Mouse (Mus musculus): Measurements from ENCODE around the gene Sufu.

The Sufu gene

DNA sequence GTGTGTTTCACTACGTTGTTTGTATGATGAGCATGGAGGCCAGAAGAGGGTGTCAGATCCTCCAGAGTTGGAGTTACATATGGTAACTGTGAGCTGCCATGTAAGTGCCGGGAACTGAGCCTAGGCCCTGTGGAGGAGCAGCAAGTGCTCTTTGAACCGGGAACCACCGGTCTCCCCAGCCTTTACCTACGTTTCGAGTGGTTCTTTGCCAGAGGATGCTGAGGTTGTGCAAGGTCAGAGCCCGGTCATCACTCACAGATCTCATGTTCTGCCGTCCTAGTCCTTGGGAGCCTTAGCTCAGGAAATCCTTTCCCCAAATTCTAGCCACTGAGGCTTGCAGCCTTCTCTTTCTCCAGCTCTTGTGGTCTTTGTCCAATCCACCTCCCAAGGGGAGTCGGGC, 37.5 kb downstream of the Sufu start:
- DNase-seq = no peak

DNA sequence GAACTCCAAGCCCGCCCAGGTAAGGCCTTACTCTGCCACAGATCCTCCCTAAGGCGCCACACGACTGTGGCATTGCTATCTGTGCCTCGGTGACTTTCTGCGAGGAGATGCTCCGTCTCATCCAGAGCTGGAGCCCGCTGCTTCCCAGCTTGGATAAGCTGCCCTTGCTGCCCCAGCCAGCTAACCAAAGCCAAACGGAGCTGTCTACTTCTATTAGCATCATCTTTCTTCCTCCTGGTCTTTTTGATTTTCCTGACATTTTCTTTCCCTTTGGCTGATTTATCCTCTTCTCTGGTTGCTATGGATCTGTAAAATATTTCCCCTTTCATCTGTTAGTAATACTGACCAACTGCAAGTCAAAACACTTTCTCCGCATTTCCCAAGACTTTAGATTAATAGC, 37.9 kb downstream of the Sufu start:
- no peak for DNase-seq

DNA sequence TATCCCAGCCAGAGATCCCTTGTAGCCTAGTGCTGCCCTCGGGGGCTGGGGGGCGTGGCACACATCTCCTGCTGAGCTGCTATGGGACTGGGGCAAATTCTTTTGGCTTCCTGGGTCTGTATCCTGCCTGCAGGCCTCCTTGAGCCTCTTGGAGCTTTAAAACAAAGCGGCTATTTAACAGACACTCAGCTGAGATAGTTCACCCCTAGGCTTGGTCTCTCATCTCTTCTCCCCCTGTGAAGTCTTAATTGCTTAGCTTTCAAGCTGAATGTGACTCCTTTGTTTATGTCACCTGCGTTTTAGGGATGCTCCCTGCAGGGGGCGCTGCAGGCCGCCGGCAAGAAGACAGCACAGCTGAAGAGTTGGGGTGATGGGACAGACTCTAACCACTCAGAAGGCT, 38.8 kb downstream of the Sufu start:
- DNase-seq = peak; percentile 56 to 58

DNA sequence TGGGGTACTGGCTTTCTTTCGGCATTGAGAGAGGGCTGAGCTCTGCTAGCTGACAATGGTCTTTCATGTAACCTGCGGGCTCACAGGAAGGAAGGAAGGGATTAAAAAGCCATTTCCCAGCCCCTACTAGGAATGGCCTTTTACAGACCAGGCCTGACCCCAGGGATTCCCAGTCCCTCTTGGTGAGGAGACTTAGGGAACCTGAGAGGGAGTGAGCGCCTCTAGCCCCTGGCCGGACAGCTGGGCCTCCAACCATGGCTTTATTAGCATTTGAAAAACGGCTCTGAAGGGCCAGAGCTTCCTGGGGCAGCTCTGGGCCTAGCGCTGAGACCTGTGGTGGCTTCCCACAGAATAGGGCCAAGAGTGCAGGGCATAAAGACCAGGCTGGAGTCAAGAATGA, 46.8 kb downstream of the Sufu start:
- DNase-seq = no peak

DNA sequence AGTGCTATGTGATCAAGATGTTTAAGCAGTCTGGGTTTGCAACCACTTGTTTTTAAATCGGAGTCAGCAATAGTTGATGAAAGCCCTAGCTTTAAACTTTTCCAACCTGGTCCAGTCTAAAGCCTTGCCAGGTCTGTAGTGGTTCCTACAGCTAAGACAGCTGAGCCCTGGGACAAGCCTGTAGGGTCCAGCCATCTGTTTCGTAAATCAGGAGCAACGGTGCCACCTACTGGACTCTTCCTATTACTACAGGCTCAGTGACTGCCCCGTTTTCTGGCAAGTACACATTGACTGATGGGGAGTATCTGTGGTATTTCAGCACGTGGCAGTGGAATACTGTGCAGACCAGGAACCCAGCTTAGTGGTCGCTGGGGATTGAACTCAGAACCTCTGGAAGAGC, 47.5 kb downstream of the Sufu start:
- peak; percentile 70 to 71 for DNase-seq

DNA sequence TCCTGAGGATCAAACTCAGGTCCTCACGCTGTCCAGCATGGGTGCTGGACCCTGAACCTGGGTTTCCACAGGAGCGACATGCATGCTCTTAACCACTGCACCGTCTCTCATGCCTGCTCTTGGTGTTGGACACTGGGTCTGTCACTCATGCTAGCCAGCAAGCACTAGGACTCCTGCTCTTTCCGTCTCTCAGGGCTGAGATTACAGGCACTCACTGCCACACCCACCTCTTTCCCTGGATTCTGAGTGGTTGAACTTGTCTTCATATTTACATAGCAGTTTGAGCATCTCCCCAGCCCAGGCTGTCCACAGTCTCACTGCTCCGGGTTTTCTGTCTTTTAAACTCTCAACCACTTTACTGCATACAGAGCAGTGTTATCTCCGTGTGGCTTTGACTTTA, 48.9 kb downstream of the Sufu start:
- DNase-seq = no peak

DNA sequence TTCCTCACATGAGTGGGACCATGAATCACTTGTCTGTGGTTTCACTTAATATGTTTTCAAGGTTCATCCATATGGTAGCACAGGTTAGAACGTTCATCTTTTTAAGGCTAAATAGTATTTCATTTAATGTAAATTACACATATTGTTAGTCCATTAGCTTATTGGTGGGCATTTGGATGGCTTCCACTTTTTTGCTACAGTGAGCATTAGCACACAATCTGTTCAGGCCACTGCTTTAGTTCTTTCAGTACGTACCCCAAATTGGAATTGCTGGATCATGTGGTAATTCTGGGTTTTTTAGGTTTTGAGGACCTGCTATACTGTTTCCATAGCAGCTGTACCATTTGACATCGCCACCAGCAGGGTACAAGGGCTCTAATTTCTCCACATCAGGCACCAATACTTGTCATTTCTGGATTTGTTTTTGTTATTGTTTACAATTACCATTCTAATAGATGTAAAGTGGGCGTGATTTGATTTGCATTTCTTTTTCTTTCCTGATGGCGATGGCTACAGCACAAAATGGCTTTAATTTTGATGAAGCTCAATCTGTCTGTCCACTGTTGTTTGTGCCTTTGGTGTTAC, 49.8 kb downstream of the Sufu start:
- DNase-seq = no peak

DNA sequence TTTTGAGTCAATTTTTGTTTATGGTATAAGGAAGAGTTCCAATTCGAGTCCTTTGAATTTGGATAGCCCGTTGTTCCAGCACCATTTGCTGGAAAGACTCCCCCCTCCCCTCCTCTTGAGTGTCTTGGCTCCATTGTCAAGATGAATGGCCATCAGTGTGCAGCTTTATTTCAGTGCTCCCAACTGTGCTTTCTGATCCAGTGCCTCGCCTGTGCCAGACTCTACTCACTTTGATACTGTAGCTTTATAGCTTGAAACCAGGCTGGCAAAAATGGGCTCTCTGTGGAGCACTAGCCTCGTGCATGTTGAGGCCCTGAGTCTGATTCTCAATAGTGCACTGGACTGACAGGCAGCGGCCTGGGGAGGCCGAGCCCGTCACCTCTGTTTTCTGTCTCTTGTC, 50.4 kb downstream of the Sufu start:
- no peak for DNase-seq

DNA sequence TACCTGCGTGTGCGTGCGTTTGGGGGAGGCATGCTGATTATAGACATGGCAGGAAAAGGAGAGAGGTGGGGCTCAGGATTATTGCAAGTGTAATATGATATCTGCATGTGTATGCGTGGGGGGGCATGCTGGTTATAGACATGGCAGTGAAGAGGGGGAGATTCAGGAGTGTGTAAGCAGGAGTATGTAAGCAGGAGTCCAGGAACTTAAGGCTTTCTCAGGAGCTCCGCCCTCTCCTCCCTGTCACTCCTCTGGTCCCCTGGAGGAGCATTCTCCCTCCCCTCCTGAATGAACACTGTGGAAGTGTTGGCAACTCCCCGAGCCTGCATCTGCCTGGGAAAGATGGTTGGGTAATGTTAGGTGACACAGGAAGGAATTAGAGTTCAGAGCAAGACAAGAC, 51.2 kb downstream of the Sufu start:
- no peak for DNase-seq

DNA sequence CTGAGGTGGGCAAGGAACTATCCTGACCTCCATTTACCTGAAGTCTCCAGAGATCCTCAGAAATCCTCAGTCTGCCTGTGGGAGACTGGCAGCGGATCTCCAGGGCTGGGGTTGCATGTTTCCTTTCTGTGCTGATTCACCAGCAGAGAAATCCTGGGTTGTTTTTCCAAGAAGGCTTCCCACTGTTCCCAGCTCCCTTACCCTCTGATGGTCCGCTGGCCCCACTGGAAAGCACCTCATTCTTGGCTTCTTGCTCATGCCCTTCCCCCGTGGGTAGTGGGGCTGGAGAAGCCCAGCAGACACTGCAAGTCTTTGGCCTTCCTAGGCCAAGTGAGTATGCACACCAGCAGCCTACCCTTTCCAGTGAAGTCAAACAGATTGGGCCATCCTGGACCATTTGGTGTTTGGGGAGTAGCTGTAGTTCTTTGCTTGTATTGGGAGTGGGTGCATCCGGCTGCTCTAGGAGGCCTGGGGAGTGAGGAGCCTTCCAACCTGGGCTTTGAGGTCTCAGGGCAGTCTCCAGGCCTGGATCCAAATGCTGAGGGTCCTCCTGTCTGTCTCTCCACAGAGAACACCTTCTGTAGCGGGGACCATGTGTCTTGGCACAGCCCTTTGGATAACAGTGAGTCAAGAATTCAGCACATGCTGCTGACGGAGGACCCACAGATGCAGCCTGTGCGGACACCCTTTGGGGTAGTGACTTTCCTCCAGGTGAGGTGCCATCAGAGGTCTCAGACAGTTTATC, 52.7 kb downstream of the Sufu start:
- no peak for DNase-seq

DNA sequence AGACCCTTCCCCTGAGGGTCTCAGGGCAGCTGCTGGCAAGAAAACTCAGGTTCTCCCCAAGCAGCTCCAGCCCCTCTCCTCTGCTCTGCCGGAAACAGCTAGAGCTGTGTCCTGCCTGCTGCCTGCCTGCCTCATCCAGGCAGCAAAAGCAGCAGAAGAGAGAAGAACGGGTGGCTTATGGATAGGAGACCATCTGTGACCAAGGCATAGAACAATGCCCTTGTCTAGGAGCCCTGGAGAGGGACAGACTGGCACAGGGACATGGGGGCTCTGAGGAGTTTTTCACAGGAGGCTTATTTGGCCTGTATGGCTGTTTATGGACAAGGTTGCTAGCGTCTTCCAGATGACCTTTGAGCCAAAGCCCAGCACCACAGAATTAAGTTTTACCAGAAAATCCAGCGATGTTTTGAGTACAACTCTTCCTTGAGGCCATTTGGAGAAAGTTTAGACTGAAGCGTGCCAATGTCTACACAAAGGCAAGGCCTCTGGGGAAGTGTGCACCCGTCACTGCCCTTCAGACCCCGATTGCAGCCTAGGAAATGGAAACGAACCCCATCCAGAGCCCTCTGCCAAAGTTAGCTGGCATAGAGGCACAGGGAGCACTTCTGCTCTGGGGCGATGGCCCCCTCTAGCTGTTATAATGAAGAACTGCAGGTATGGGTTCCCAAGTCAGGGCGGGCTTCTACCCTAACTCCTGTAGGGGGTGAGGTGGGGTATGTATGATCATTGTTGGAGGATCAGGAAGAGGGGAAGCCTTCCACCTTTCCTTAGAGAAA, 55.5 kb downstream of the Sufu start:
- DNase-seq = peak; percentile 74

DNA sequence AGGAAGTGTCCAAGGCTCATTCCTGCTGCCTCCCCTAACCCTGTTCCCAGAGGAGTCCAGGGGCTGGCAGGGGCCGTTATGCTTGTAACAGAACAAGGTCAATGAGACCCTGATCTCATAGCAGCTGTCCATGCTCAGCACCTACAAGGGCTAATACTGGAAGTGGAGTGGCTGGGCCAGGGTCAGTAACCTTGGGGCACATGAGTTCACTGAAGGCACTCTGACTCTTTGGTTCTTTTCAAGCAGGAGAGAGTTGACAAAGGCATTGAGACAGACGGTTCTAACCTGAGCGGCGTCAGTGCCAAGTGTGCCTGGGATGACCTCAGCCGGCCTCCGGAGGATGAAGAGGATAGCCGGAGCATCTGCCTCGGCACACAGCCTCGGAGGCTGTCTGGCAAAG, 56.2 kb downstream of the Sufu start:
- no peak for DNase-seq

DNA sequence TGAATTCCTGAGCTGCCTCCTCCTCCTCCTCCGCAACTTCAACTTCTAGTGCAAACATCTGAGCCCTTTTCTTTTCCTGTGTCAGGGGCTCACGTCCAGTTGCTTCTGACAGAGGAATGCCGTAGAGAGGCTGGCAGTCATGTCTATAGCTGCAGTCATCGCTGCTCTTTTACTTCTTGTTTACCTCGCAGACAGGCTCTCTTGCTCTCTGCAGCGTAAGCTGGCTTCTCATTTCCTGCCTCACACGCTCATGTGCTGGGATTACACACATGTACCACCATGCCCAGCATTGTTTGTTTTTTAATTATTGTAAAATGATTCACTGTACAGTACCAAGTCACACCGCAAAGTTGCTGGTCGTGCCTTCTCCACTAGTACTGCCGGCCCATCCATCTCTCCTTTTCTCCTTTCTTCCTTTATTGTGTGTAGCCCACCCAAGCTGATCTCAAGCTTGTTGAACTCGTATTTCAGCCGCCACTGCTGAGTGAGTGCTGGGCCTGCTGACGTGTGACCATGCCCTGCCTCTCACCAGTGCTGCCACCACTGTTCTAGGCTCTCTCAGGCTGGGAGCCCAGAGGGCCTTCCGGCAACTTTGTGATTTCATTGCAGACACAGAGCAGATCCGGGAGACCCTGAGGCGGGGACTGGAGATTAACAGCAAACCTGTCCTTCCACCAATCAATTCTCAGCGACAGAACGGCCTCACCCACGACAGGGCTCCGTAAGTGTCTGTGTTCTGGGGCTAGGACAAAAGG, 57.6 kb downstream of the Sufu start:
- DNase-seq = peak; percentile 27 to 32

DNA sequence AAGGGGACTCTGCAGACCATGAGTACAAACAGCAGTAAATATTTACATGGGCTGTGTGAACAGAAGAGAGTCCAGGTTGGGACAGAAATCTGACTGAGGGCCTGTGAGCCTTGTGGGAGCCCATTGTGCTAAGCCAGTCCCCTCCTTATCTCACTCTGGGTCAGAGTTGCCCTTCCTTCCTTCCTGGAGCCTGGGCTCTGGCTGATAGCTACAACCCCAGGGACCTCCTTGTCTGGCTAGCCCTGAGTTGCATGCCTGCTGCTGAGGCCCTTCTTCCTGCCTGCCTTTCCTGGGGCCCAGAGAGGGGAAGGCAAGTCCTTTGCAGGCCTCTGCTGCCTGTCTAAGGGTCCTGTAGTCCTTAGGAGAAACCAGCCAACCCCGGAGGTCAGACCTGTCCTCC, 58.3 kb downstream of the Sufu start:
- no peak for DNase-seq

DNA sequence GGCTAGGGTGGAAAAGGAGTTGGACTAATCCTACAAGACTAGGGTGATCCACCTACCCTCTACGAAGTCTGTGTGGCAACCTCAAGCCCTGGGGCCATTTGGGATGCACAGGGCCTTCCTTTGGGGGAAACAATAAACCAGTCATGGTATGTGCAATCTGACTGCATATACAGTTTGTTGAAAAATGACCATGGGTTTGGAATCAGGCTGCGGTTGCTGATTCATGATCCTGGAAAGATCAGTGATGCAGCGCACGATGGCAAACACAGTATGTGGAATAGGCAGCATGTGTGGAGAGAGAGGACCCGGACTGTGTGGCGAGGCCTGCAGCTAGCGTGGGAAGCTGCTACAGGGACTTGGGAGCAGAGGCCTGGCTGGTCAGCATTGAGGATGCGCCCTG, 58.9 kb downstream of the Sufu start:
- DNase-seq = no peak

DNA sequence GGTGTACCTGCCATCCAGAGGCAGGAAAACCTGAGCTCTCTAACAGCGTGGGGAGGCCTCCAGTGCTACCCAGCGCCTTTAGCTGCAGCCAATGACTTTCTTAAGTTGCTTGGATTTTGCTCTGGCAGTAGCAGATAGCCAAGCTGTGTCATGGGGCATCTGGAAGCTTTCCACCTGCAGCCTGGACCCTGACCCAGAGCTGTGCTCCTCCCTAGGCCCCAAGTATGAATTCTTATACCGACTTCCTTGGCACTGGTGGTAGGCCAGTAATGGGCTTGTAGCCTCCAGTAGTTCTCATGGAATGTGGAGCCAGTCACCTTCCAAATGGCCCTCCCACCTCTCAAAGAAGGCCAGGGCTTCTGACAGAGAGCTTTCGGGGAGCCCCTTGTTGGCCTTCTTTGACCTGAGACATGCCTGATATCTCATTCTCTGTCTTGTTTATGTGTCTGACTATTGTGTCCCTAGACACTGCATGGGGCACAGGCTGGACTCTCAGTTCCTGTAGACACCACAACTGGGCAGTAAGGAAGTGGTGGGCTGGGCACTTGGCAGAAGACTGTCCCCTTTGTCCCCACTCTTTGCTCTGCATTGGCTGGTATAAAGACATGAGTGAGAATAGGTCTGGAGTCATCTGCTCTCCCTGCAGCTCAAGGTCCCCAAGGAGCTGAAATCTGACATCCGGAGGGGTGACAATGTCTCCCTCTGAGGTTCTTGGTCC, 59.5 kb downstream of the Sufu start:
- DNase-seq = no peak

DNA sequence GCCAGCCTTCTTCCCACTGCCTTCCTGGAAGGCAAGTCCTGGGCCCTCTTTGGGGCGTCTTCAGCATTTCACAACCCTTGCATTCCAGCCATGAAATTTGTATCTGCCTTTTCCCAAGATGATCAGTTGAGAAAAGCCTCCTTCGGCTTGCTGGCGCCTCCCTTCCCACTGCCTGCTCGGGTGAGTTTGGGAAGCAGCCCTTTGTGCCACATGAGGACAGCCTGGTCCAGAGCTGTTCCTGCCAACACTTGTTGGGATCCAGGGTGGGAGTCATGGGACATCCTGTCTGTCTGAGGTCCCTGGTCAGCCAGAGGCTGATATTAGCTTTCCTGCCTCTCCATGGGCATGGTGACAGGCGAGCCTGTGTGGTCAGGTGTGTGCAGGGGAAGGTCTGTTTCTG, 61.1 kb downstream of the Sufu start:
- DNase-seq = no peak

DNA sequence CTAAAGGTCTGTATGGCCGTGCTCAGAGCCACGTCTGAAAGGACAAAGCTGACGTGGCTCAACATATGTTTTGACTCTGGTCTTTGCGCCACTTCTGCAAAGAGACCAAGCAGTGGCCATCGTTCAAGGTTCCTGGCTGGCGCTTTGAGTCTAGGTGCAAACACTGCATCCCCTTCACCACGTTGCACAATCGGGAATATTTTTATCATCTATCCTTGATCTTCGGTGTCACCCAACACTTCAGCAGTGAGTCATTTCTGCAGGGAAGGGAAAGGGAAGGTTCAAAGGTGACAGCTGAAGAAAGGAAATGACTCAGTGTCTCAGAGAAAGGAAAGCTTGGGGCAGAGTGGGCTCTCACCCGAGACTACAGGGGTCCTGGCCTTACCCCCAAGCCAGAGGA, 62.6 kb downstream of the Sufu start:
- DNase-seq = no peak

DNA sequence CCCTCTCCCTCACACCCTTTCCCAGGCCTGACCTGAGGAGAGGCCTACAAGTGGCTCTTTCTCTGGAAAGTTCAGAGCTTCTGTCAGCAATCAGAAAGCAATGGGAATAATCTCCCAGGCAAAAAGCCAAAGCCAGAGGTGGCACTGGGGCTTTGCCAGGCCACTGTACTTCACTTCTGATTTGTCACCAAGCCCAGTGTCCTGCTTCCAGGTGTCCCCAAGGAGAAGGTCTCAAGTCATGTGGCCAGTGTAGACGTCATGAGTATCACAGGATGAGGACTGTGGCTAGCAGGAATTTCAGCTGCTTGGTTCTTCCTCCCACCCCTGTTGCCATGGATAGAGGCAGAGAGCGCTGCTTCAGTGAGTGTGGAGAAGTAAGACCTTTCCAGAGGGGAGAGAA, 63.2 kb downstream of the Sufu start:
- DNase-seq = no peak

DNA sequence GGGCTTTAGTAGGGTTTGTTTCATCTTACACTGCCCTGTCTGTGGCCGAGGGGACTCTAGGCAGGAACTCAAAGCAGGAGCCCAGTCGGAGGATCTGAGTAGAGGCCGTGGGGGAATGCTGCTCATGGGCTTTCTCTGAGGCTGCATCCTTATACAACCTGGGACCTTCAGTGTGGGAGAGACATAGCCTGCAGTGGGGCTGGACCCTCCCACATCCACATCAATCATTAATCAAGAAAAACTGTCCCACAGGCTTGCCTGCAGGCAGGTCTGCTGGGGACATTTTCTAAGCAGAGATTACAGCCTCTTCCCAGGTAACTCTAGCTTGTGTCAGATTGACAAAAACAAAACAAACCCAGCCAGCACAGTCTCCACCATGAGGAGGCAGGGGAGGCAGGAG, 65.9 kb downstream of the Sufu start:
- DNase-seq = no peak

DNA sequence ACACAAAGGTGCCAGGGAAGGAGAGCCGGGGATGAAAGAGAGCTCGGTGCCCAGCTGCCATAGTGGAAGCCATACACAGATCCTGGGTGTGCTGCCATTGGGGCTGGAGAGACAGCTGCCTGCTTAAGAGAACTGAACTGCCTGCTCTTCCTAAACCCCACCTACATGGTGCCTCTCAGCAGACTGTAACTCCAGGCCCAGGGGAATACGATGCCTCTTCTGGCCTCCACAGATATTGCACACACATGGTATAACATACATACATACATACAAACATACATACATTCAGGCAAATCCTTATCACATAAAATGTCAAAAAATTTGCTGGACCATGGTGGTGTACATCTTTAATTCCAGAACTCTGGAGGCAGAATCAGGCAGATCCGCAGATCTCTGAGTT, 66.8 kb downstream of the Sufu start:
- peak; percentile 46 to 52 for DNase-seq

DNA sequence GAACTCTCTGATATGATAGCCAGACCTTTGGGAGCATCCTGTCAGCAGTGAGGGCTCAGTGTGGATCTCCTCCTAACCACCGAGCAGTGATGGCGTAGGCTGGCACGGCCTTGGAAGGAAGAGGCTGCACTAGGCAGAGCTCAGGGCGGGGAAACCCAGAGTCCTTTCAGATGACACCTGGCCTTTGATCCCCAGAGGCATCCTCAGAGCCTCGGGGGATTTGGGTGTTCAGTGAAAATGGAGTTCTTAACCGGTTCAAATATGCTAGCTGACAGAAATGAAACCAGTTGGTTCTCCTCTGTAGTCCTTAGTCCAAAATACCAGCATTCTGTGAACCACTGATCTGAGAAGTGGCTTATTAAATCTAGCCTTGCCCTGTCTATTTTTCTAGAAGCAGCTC, 69.5 kb downstream of the Sufu start:
- peak; percentile 89 to 92 for DNase-seq

DNA sequence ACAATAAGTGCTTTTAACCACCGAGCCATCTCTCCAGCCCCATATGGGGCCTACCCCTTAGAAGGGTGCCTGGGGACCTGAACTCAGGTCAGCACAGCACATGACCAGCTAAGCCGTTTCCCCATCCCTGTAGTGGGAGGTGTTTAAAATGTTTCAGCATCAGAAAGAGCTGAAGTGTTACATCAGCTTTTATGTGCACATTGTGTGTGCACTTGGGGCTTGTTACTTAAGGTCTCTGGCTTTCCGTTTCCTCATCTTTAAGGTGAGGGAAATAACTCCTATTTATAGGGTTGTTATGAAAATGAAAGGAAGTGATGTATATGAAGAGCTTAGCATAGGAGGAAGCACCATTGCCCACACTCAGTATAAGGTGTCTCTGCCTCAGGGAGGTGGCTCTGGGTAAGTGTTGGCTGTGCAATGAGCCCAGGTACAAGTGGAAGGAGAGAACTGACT, 70.4 kb downstream of the Sufu start:
- peak; percentile 53 to 56 for DNase-seq

Measured in B cell, adult 2 months (primary cell).